Mouse (Mus musculus): ENCODE data around the gene Lgals7.

DNA sequence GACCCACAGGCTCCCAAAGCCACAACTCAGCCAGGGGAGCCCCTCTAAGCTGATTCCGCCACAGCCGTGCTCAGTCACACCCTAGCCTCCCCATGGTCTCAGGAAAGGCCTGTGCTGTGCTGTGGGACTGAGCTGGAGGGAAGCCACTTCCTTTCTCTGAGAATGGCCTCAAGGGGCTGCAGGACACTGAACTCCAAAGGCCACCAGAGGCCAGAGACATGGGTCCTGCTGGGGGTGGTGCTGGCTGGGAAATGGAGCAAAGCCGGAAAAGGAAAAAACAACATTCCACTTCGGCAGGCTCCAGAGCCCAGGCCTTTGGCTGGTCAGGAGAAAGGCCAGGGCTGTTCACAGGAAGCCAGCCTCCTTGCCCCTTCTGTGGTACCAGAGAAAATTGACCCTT, 48.0 kb downstream of the Lgals7 start:
- TF ChIP-seq POLR2A (IDR thresholded peaks at IDR 0.05; ENCODE audit: borderline replicate concordance, insufficient read depth, low read length) (no peak), CTCF (IDR thresholded peaks at IDR 0.05; ENCODE audit: borderline replicate concordance, insufficient read depth, low read depth, low read length) (no peak)

Data from cerebellum, adult 2 months (tissue).